ENCODE assay signal across 19 mouse cellular contexts in genomic region chr16:90842164-90842563, GRCm38 (mm10). TPM values are rescaled to one million over a fixed set of nuclear protein-coding genes. Genes with fewer than 3 reads are reported as not detected.
DNase-seq lines count a peak whose midpoint lies in the region; ATAC-seq and TF ChIP-seq lines count a peak whose summit lies in the region.
"Had no signal": no experiment of that assay in that cellular context is flagged by ENCODE, and none has a peak within 500 bp of the region (broad histone marks: within the 10 kb centered on the region; RNA-seq: fewer than 3 reads in every experiment).

No protein-coding gene starts in this region.

- WGBS in hindbrain, embryonic 10.5 days = 52% methylated on average over 9 of the region's 9 CpGs
- WGBS in hindbrain, embryonic 16.5 days = 22% methylated on average over 9 of the region's 9 CpGs
- 21% methylated on average over 9 of the region's 9 CpGs for WGBS in hindbrain, embryonic 14.5 days
- 19% methylated on average over 9 of the region's 9 CpGs for WGBS in midbrain, embryonic 15.5 days

- peaks cover 41% of the 10 kb centered on the region for H3K4me1 ChIP-seq in hindbrain, embryonic 10.5 days (replicated peaks)
- H3K4me1 ChIP-seq in hindbrain, embryonic 16.5 days (ENCODE audit: control insufficient read depth, insufficient read depth, low read depth, low read length) = peaks cover 5% of the 10 kb centered on the region; the same call in 1 of the 2 replicates
- H3K4me1 ChIP-seq in hindbrain, embryonic 14.5 days (replicated peaks; ENCODE audit: control insufficient read depth, insufficient read depth, low read length) = peaks cover 14% of the 10 kb centered on the region
- peaks cover 16% of the 10 kb centered on the region for H3K4me1 ChIP-seq in midbrain, embryonic 15.5 days
- H3K4me1 ChIP-seq: intestine, embryonic 15.5 days; liver, embryonic 13.5 days had no signal

- no peaks in the 10 kb centered on the region for H3K36me3 ChIP-seq in hindbrain, embryonic 10.5 days
- no peaks in the 10 kb centered on the region for H3K36me3 ChIP-seq in hindbrain, embryonic 16.5 days (ENCODE audit: control insufficient read depth, insufficient read depth, low read length)
- no peaks in the 10 kb centered on the region for H3K36me3 ChIP-seq in hindbrain, embryonic 14.5 days (replicated peaks; ENCODE audit: control insufficient read depth, insufficient read depth)
- no peaks in the 10 kb centered on the region for H3K36me3 ChIP-seq in midbrain, embryonic 15.5 days (replicated peaks)
- H3K36me3 ChIP-seq: embryonic facial prominence, embryonic 12.5 days; intestine, embryonic 15.5 days; liver, embryonic 13.5 days had no signal

- no peak overlapping the region for H3K4me2 ChIP-seq in hindbrain, embryonic 16.5 days (ENCODE audit: low read length)
- no peak overlapping the region; the same call in 1 of the 2 replicates for H3K4me2 ChIP-seq in hindbrain, embryonic 14.5 days (replicated peaks)
- peak overlapping the region; percentile 14; the same call in 1 of the 2 replicates for H3K4me2 ChIP-seq in midbrain, embryonic 15.5 days
- H3K4me2 ChIP-seq: embryonic facial prominence, embryonic 12.5 days; intestine, embryonic 15.5 days; liver, embryonic 13.5 days had no signal

- peaks cover 25% of the 10 kb centered on the region for H3K27me3 ChIP-seq in hindbrain, embryonic 10.5 days (ENCODE audit: insufficient read depth, poor library complexity, severe bottlenecking)
- no peaks in the 10 kb centered on the region for H3K27me3 ChIP-seq in hindbrain, embryonic 16.5 days (replicated peaks; ENCODE audit: control insufficient read depth, insufficient read depth, low read length)
- H3K27me3 ChIP-seq in hindbrain, embryonic 14.5 days (ENCODE audit: control insufficient read depth, insufficient read depth, low read length) = no peaks in the 10 kb centered on the region
- H3K27me3 ChIP-seq in midbrain, embryonic 15.5 days (replicated peaks) = no peaks in the 10 kb centered on the region
- H3K27me3 ChIP-seq: embryonic facial prominence, embryonic 12.5 days; intestine, embryonic 15.5 days had no signal

- peak overlapping the region; percentile 62 for H3K27ac ChIP-seq in hindbrain, embryonic 10.5 days
- no peak overlapping the region for H3K27ac ChIP-seq in hindbrain, embryonic 16.5 days (ENCODE audit: low read depth, low read length)
- H3K27ac ChIP-seq in hindbrain, embryonic 14.5 days = no peak overlapping the region
- peak overlapping the region; percentile 32 for H3K27ac ChIP-seq in midbrain, embryonic 15.5 days
- H3K27ac ChIP-seq in layer of hippocampus, adult 2 months = no peak overlapping the region
- H3K27ac ChIP-seq: embryonic facial prominence, embryonic 12.5 days; gastrocnemius, adult 2 months; intestine, embryonic 15.5 days; liver, embryonic 13.5 days had no signal

- no peak for TF ChIP-seq CTCF in layer of hippocampus, adult 2 months (conservative IDR thresholded peaks at IDR 0.05)

- no peak for DNase-seq in hindbrain, embryonic 10.5 days (ENCODE audit: low spot score)
- DNase-seq in hindbrain, embryonic 14.5 days (ENCODE audit: low spot score) = no peak
- no peak for DNase-seq in left cerebral cortex, postnatal 4 days
- DNase-seq in layer of hippocampus, adult 2 months (ENCODE audit: low spot score in 2 of 2) = no peak
- no peak for DNase-seq in spleen, postnatal 36 days (ENCODE audit: low spot score in 2 of 2)
- DNase-seq: cerebellum, postnatal 14 days; gastrocnemius, adult 2 months; heart, postnatal 10 days; kidney, postnatal 10 days; liver, embryonic 13.5 days; right cerebral cortex, adult 18-20 months; thymus, postnatal 25 days had no signal

- no peak overlapping the region for H3K9ac ChIP-seq in hindbrain, embryonic 16.5 days (ENCODE audit: low read depth, low read length)
- no peak overlapping the region for H3K9ac ChIP-seq in hindbrain, embryonic 14.5 days
- no peak overlapping the region for H3K9ac ChIP-seq in midbrain, embryonic 15.5 days
- H3K9ac ChIP-seq: embryonic facial prominence, embryonic 12.5 days; intestine, embryonic 15.5 days; liver, embryonic 13.5 days had no signal

- no peak overlapping the region for H3K4me3 ChIP-seq in hindbrain, embryonic 10.5 days
- H3K4me3 ChIP-seq in hindbrain, embryonic 16.5 days (ENCODE audit: low read length) = no peak overlapping the region
- no peak overlapping the region for H3K4me3 ChIP-seq in hindbrain, embryonic 14.5 days (replicated peaks; ENCODE audit: low read length)
- H3K4me3 ChIP-seq in midbrain, embryonic 15.5 days = no peak overlapping the region
- H3K4me3 ChIP-seq in layer of hippocampus, adult 2 months = no peak overlapping the region
- H3K4me3 ChIP-seq: embryonic facial prominence, embryonic 12.5 days; gastrocnemius, adult 2 months; intestine, embryonic 15.5 days; liver, embryonic 13.5 days had no signal

- intact Hi-C loops in left cerebral cortex, postnatal 4 days (cut with DNase I) = no loop called here

- ATAC-seq in hindbrain, embryonic 16.5 days = no peak; the same call in 1 of the 2 replicates
- peak; percentile 16; the same call in 1 of the 2 replicates for ATAC-seq in hindbrain, embryonic 14.5 days (ENCODE audit: low FRiP score)
- ATAC-seq in midbrain, embryonic 15.5 days (replicated peaks) = peak; percentile 55; the same call in 1 of the 2 replicates
- ATAC-seq: intestine, embryonic 15.5 days; lung, postnatal 0 days had no signal

- H3K9me3 ChIP-seq in hindbrain, embryonic 10.5 days = no peaks in the 10 kb centered on the region
- H3K9me3 ChIP-seq in hindbrain, embryonic 16.5 days (ENCODE audit: control insufficient read depth, low read length) = no peaks in the 10 kb centered on the region
- no peaks in the 10 kb centered on the region for H3K9me3 ChIP-seq in hindbrain, embryonic 14.5 days (ENCODE audit: control insufficient read depth, low read length)
- no peaks in the 10 kb centered on the region for H3K9me3 ChIP-seq in midbrain, embryonic 15.5 days
- H3K9me3 ChIP-seq: embryonic facial prominence, embryonic 12.5 days; intestine, embryonic 15.5 days; liver, embryonic 13.5 days had no signal

RNA-seq across cellular contexts. Expression of gene Eva1c, which starts 15.6 kb away (rescaled TPM):
- 0.75 and 1.0 TPM in 2 replicates for polyA plus RNA-seq in hindbrain, embryonic 10.5 days (2016; fragmentation: Nextera tagmentation; extraction: Ambion mirVana)
- polyA plus RNA-seq in hindbrain, embryonic 16.5 days (2015; fragmentation: Nextera tagmentation; extraction: Ambion mirVana) = 4.4 and 4.8 TPM in 2 replicates
- 3.1 and 3.4 TPM in 2 replicates for polyA plus RNA-seq in hindbrain, embryonic 14.5 days (2014; fragmentation: Nextera tagmentation; extraction: Ambion mirVana)
- polyA plus RNA-seq in midbrain, embryonic 15.5 days (2015; fragmentation: Nextera tagmentation; extraction: Ambion mirVana) = 2.5 and 5.0 TPM in 2 replicates
- total RNA-seq in left cerebral cortex, postnatal 4 days (2021) = 1 to 10 TPM in 1 of 2 experiments, under 1 TPM in 1; 0.96 to 1.4 TPM
- total RNA-seq in layer of hippocampus, adult 2 months (2021) = 1 to 10 TPM; 2.2 to 2.9 TPM
- total RNA-seq: megakaryocyte, adult 5-6 weeks; neutrophil, adult 5-6 weeks had no signal

RNA-seq across cellular contexts. Expression of gene Urb1, which starts 32.0 kb away (rescaled TPM):
- polyA plus RNA-seq in hindbrain, embryonic 10.5 days (2016; fragmentation: Nextera tagmentation; extraction: Ambion mirVana) = 10.2 and 10.8 TPM in 2 replicates
- 8.2 and 9.2 TPM in 2 replicates for polyA plus RNA-seq in hindbrain, embryonic 16.5 days (2015; fragmentation: Nextera tagmentation; extraction: Ambion mirVana)
- 9.9 and 11.6 TPM in 2 replicates for polyA plus RNA-seq in hindbrain, embryonic 14.5 days (2014; fragmentation: Nextera tagmentation; extraction: Ambion mirVana)
- polyA plus RNA-seq in midbrain, embryonic 15.5 days (2015; fragmentation: Nextera tagmentation; extraction: Ambion mirVana) = 9.8 and 10.4 TPM in 2 replicates
- 10 to 100 TPM; 15.9 to 18.5 TPM for total RNA-seq in left cerebral cortex, postnatal 4 days (2021)
- 10 to 100 TPM; 17.3 to 18.8 TPM for total RNA-seq in layer of hippocampus, adult 2 months (2021)

Comparison
In these comparisons a context has a peak if more than half of its experiments do, and no peak if none do; other contexts are left out.
1. H3K27ac ChIP-seq: peak in hindbrain, embryonic 10.5 days (single experiment) and midbrain, embryonic 15.5 days (single experiment); none in hindbrain, embryonic 16.5 days (single experiment), hindbrain, embryonic 14.5 days (single experiment) and layer of hippocampus, adult 2 months (single experiment).